Mouse (Mus musculus) cerebellum, adult 11 months (tissue): ENCODE measurements around the gene Phf2.
"Not testable (repeated sequence)": the region's sequence is repeated elsewhere in the genome, so short reads cannot be mapped to it uniquely, and the experiment has no call there.

ENCODE experiments used
- DNase-seq: peaks from one replicate; pipeline ENCODE4 v3.0.0; 2022

The Phf2 gene

DNA sequence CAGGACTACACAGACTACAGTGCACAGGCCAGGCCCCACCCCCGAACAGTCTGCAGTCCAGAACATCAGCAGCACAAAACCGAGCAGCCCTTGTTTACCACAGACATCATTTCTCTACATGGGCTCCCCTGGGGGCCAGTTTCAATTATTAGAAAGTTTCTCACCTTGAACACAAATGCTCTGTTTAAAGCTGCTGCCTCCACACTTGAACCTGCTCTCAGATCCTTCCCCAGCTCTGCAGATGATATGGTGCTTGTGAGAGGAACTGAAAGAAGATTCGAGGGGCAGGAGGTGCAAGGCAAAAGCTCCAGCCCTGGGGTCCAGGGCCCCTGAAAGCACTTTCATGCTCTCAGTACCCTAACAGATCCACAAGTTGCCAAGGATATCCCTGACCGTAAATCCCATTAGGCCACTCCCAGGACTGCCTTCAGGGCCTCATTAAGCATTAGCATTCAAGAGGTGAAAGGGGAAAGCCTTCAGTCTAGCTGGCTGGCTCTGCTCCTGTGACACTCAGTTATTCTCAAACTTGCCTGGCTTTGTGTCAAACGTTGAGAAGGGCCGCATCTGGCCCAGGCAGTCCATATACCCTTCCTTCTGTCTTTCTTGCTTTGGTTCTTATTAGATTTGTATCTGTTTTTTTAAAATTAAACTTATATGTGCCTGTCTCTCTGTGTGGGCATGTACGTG is 13.5 kb downstream of the Phf2 start:
- no peak for DNase-seq

DNA sequence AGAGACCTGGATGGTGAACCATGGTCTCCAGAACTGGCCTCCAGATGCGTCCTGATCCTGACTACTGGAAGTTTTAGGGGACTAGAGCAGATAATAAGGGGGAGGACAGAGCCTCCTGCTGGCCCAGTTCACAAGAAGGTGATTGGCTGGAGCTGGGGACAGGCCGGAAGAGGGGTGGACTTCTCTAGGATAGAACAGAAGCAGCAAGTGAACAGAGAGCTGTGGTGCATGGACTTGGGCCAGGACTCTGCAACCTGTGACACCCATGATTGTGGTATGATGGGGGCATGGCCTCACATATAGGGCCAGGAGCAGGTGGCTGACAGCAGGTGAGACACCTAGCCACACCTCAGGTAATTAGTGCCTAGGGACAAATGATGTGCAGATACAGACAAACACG is 17.0 kb downstream of the Phf2 start:
- no peak for DNase-seq

DNA sequence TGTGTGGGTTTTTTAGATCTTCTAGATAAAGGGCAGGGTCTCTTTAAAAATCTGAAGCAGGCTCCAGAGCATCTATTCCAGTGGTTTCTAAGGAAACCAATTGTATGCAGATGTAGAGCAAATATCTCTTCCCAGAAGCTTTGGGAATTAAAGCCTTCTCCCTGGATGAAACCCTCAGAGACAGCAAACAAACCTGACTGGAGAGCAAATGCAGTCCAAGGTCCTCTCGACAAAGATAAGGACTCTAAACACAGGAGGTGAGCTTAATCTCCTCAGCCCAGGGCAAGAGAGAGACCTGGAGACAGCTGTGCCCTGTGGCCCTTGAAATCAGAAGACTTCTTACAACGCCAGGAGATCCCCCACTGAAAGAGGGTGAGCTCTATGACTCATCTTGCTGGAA is 17.4 kb downstream of the Phf2 start:
- DNase-seq = no peak

DNA sequence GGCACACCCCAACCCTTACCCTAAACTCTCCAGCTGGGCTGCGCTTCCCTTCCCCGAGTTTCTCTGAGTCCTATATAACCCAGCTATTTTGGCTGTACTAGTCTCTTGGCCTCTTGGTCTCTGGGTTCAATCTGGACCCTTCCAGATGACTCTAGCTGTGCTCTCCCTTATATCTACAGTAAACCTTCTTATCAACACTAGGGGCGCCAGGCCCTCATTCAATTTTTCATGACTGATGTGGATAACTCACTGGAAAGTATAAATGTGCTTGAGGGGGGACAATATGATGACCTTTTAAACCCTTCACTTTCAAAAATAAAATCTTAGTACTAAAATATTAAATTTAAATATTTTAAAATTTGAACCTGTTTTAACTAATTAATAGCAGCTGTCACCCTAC is 18.1 kb downstream of the Phf2 start:
- DNase-seq = no peak

DNA sequence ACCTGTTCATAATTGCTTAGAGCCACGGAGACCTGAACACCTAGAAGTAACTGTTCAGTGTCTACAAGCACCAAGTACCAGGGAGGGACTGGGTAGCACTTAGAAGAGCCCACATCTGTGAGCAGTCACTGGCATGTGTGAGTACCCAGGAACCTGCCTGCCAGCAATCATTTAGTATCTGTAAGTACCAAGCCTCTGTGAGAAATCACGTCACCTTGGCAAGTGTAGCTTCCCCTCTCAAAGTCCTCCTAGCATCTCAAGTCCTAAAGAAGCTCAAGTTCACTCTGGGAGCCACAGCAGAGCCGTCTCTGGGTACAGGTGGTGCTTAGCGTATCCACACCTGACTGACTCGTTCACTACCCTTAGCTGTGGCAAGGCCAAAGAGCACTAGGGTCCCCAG is 19.2 kb downstream of the Phf2 start:
- no peak for DNase-seq

DNA sequence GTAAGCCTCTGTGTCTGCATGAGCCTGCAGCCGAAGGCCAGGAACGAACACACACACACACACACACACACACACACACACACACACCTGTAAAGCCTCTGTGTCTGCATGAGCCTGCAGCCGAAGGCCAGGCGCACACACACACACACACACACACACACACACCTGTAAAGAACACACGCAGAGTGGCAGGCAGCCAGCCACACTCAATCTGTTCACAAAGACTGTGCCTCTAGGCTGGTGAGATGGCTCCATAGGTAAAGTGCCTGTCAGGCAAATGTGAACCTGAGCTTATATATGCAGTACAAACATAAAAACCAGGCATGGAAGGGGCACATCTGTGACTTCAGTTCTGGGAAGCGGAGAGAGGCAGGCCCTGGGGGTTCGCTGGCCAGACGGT is 20.1 kb downstream of the Phf2 start:
- no peak for DNase-seq

DNA sequence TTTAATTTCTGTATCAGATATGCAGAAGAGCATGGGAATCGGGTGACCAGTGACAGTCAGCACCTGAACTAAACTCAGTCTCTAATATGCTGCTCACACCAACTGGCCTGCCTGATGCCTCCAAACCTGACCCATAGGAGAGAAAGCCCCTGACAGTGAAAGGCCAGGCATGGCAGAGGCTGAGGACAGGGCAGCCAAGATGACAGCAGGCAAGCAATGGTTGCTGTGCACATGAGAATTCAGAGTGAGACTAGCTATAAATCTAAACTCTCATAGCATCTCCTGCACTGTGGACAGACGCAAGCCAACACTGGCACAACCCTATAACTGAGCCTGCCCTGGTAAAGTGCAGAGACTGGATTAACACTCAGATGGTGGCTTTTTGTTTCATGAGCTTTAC is 20.6 kb downstream of the Phf2 start:
- no peak for DNase-seq

DNA sequence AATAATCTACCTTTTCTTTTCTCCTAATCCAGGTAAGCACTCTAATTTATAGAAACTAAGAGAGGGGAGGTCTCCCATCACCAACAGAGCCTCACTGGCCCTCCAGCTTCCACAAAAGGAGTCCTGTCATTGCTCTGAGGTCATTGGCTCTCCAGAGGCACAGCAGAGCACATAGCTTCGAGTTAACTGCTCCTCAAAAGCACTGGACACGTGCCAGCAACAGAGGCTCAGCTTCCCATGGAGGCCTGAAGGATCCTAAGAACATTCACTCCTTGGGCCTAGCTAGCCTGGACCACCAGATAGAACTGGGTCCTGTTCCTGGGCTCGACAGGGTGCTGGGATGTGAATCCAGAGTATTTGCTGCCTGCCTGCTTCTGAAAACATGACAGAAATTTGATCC is 21.8 kb downstream of the Phf2 start:
- DNase-seq = no peak

DNA sequence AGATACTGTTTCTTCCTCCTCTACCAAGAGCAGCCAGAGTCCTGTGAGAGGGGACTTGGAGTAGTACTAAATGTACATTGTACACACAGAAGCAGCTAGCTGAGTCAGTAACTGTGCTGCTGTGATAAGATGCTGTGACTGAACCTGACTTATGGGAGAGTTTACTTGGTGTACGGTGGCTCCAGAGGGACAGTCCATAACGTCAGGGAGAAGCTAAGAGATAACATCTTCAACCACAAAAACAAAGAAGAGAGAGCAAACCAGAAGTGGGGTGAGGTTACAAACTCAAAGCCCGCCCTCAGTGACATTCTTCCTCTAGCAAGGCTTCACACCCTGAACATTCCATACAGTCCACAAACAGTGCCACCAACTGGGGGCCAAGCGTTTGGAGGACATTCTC is 25.6 kb downstream of the Phf2 start:
- DNase-seq = no peak

DNA sequence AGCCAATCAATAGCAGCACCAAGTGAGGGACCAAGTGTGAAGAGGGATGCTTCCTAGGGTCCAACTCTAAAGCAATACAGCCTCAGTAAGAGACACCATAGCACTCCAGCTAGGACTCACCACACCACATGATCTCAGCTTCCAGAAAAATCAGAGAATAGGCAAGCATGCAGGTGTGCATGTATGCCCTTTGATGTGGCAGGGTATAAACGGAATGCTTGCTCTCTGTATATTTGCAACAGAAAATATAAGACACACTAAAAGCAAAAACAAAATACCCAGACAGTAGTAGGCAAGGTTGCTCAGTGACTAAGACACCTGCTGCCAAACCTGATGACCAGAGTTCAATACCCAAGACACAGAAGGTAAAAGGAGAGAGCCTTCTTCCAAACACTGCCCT is 27.4 kb downstream of the Phf2 start:
- no peak for DNase-seq

DNA sequence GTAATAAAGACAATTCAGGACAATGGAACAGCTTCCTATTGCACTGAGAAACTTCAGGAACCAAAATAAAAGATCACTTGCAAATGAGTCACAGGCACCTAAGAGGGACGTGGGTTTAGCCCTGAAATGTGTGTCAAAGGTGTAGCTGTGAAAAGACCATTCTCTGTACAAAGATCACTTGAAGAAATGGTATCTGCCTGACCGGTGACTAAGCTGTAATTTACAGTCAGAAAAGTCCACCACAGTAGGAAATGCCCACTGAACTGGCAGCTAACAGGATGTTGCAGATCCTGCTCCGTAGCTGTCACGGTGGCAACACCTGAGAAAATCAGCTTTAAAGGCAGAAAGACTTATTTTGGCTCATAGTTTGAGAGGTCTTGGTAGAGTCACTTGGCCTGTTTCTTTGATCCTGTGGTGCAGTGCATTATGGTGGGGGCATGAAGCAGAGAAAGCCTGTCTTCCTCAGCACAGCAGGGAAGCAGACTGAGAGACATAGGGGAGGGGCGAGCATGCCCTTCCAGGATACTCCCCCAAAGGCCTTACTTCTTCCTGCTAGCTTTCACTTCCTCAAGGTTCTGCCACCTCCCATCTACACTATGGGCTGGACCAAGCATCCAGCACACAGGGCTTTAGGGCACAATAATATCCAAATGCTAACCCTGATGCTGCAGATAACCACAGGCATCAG is 28.9 kb downstream of the Phf2 start:
- DNase-seq = no peak

DNA sequence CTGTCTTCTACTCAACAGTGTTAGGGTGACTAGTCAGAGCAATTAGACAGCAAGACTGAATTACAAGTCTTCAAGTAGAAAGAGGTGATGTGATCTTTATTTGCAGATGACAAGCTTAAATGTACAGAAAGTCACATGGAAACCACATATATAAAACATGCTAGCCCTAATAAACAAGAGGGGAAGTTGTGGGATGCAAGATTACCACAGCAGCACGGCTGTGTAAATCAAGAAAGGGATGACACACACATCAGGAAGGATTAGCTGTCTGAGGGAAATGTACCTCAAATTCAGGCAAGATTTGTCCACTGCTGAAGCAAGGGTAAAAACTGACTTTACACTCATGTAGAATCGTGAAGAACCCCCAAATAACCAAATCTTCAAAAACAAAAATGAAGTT is 32.6 kb downstream of the Phf2 start:
- DNase-seq = no peak

DNA sequence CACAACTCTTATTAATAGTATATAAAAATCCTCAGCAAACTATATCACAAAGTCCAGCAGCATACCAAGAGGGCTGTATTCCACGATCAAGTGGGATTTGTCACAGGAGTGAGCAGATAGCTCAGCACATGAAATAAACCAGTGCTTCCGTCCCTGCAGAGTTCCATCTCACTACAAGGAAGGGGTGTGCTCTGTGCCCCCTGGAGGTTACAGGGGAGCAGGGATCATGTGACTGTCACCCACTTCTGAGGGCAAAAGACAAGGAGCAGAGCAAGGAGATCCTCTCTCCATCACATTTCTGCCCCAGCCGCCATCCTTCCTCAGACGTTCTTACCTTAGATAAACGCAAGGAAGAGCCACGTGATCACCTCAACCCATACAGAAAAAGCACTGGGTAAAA is 33.4 kb downstream of the Phf2 start:
- no peak for DNase-seq

DNA sequence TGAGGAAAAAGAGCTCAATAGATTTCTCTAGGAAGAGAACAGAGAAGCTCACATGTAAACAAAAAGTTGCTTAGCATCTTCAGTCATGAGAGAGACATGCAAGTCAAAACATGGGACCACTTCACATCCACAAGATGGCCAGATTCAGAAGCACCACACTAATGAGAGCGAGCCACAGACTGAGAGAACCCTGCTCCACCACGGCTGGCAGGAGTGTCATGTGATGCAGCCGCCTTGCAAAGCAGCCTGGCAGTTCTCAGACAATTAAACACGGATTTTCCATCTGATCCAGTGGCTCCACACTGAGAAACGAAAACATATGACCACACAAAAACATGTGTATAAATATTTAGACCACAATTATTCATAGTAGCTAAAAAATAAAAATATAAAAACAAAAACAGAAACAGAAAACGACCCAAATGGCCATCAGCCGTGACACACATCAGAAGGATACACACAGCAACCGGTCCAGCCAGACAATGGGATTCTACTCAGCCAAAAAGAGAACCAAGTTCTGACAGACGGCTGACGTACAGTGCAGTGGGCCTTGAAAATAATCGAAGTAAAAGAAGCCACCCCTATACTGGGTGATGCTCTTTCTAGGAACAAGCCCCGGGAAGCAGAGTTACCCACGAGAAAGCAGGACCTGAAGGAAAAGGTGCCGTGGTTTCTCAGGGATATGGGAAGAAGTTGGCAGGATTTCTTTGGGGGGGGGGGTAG is 40.2 kb downstream of the Phf2 start:
- DNase-seq = no peak

DNA sequence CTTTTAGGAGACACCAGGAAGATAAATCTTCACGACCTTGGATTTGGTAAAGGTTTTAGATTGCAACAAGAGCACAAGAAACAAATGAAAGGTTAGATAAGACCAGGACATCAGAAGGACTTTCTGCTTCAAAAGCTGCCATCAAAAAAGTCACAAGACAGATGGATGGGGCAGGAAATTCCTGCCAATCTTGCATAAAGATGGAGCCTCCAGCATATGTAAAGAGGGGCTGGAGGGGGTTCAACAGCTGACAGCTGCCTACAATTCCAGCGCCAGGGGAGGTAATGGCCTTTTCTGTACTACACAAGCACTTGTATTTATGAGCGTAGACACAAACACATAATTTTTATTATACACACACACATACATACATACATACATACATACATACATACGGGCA is 41.1 kb downstream of the Phf2 start:
- DNase-seq = no peak

DNA sequence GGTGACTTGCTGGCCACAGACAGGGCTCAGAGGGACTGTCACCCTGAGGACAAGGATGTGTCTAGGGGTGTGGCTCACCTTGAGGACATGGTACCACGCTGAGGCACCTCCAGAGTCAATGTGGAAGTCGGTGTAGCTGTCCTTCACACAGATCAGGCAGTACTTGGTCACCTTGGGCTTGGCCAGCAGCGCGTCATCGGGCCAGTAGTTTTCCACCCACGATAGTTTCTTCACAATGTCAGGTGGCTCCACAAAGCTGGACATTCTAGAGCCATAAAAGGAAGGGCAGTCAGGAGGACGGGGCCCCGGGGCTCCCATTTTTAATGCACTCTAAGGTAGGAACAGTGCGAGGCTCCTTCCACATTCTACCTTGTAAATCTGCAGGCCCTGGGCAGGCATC is 48.0 kb downstream of the Phf2 start:
- no peak for DNase-seq

DNA sequence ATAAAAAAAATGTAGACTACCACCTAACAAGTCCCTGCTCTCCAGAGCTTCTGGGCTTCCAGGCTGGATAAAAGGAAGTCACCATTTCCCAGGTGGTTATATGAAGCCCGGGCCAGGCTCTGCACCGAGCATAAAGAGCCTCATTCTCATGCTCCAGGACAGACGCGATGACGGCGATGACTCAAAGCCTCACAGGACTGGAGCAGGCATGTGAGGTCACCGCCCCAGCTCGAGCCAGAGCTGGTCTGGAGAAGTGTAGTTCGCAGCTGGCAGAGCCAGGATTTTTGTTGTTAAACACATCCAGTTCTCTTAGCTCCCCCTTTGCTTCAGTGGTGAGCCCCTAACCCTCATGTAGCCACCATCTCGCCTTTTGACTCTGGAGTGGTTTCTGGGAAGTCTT is 48.6 kb downstream of the Phf2 start:
- no peak for DNase-seq

DNA sequence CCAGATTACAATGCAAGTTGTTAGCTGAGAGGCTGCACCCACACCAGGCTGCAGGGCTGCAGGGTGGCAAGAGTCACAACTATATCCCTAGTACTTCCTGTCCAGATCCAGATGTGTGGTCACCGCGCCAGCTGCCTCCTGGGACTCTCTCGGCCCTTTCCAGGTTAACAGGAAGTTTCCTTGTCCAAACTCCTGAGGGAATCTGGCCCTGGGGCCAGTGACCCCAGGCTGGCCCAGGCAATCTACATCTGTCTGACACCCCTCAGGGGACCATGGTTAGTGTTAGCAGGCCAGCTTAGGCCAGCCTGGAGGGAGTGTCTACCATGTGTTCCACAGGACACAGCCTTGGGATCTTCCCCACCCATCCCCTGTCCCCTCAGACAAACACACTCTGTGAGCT is 51.8 kb downstream of the Phf2 start:
- no peak for DNase-seq

DNA sequence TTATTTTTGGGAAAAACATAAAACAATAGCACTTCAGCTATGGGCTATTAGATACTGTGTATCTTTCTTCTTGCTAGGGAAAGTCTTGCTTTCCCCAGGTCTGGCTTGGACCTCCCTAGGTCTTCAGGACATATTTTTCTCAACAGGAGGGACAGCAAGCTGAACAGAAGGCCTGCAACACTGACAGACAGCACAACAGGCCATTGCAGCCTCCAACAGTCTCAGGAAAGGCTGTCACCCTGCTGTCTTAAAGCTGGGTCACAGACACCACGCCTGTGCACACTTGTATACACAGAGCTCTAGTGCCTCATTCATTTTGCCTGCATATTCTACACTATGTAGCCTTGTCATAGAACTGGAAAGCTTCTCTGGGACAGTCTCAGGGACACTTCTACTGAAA is 56.5 kb downstream of the Phf2 start:
- DNase-seq = peak; percentile 34

DNA sequence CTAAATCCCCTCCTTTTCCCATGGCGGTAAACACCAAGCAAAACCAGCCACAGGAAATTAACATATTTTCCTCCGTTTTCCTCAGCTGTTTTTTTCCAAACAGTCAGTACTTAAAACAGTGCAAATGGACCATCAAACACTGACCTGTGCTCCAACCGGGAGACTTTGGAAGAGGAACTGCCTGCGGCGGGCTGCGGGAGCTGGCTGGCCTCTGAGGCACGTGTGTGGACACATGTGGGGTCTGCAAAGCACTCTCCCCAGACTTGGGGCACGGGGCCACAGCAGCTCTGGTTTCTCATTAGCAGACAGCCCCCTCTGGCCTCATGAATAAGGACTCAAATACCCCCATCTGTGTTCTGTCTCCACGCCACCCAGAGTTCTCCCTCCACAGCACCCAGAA is 59.9 kb downstream of the Phf2 start:
- DNase-seq = no peak

DNA sequence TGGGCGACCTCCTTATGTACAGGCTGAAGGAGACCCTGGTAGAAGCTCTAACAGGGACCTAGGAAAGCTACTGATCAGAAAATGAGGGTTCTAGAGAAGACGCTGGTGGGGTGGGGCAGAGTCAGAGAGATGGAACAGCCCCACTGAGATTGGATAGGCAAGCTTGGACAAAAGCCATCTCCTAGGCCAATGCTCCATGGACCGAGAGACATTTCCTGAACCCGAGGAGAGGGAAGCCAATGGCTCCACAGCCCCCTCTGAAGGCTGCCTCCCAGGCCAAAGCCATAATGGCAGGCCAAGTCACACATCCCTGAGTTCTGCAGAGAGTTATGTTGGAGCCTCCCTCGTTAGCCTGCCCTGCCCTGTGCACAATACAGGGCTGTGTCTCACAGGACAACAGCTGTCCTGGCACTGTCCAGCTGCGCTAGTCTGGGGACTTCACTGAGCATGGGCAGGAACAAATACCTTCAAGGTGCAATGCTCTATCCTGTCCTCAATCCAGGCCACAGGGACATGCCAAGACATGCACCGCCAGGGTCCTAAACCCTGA is 60.6 kb downstream of the Phf2 start:
- no peak for DNase-seq

DNA sequence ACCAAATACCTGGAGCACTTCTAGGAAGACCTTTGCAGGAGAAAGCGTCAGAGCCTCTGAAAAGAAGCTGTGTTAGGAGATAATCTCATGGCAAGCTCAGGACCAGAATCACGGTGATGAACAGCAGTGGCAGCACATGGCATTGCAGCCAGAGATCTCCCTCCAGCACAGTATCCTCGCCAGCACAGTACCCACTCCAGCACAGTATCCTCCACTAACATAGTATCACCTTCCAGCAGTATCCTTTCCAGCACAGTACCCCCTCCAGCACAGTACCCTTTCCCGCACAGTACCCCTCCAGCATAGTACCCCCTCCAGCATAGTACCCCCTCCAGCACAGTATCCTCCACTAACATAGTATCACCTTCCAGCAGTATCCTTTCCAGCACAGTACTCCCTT is 61.3 kb downstream of the Phf2 start:
- DNase-seq = not testable (repeated sequence)

DNA sequence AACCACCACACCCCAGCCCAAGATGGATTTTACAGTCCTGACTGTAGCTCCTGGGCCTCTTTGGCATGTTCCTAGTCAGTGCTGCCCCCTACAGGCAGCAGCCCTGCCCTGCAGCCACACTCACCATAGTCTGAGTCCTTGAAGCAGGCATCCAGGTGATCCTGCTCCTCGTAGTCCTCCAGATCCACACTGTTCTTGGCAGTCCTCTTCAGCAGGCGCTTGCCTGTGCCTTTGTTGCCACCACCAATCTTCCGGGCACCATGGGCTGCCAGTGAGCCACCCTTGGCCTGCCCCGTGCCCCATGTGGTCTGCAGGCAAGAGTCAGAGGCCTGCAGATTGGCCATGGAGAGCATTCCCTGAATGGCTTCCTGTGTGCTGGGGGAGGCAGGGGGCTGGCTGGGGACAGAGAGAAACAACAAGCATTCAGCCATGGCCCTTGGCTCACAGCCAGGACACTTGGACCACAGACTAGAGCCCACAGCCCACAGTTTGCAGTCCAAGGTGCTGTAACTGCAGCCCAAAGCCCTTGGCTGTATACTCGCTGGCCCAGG is 63.4 kb downstream of the Phf2 start:
- DNase-seq = peak; percentile 67

DNA sequence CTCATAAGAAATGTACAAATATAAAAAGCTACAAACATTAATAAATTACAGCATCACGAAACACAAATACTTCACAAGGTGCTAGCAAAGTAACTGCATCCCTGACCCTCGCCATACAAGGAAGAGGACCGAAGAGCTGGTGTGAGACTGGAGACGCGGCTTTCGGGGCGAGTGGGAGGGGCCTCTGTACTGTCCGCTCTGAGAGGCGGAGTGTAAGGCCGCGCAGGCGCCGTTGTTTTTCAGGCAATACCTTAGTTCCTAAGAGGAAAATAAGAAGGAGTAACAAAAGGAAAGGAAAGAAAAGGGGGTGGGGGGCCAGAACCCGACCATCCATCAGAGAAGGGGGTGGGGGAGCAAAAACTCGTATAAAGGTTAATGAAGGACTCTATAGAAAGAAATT is 68.7 kb downstream of the Phf2 start:
- DNase-seq = no peak
